Mouse (Mus musculus) lung, postnatal 0 days (tissue): ENCODE measurements at regions not wholly inside any gene's neighbourhood (a gene's known extent, or its start where the extent isn't known, plus 50 kb on each side); places are given as distances from the start of the nearest gene placed in this dataset.

ENCODE experiments used
- CTCF ChIP-seq: IDR thresholded peaks from 2 replicates; pipeline ENCODE4 v1.5.1; 2016; ENCODE audit warnings: antibody characterized with exemption, mild to moderate bottlenecking
- EP300 ChIP-seq: IDR thresholded peaks from 2 replicates; pipeline ENCODE4 v1.6.1; 2016; ENCODE audit warnings: antibody characterized with exemption, mild to moderate bottlenecking, control low read depth

GRCm38 (mm10) chr6:52476907-52477306 lies 163.3 kb downstream of the Hibadh start:
- TF ChIP-seq CTCF (no peak), EP300 (no peak)
